Mouse (Mus musculus): ENCODE measurements around the gene Trio.

GRCm38 (mm10) chr15:28067373-28067772, 41.7 kb upstream of the Trio start:
- TF ChIP-seq POLR2A (IDR thresholded peaks at IDR 0.05; ENCODE audit: low read depth, low read length) (no peak), CTCF (IDR thresholded peaks at IDR 0.05; ENCODE audit: extremely low read depth, insufficient read depth, insufficient read length, insufficient replicate concordance) (no peak)
